Mouse (Mus musculus): ENCODE data around the gene Zbtb40. TPM values are rescaled to one million over a fixed set of nuclear protein-coding genes. Genes with fewer than 3 reads are reported as not detected.

Zbtb40 gene
- total RNA-seq, 2 experiments from 2014 or later: 6.2 to 9.0 TPM

GRCm38 (mm10) chr4:137038096-137038495 is 10.5 kb downstream of the Zbtb40 start:
- intact Hi-C loops (cut with DNase I): no loop called here
- no peak for DNase-seq

DNA sequence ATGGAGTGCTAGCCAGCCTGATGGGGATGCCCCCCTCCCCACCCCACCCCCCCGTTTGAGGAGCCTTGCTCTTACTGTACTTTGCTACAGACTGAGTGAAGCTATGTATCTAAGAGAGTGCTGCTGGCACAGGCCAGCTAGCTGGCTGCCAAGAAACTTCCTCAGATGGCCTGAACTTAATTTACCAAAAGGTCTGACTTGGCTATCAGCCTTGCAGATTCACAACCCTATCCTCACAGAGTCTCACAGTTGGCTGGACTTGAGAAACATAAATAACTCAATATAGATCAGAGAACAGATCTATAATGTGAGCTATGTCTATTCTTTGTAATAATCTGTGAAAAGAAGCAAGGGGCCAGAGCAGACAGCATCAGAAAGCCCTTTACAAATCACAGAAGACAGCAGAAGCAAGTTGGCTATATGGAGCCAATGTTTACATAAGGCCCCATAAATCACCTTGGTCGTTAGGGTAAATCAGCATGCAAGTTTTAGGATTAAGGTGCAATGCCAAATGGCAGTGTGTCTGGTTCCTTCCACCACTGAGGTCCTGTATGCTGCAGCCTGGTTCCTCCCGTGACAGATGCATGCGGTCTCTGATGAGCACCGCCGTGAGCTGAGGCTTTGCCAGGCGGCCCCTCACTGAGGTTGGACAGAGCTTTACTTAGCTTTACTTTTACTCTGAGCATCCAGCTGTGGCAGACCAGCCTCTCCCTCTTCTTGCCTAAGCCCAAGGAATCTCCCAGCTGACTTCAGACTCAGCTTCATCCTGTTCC is 15.3 kb downstream of the Zbtb40 start:
- intact Hi-C loops (cut with DNase I): no loop called here
- DNase-seq: peak in 1 of 2 experiments; percentile 39

DNA sequence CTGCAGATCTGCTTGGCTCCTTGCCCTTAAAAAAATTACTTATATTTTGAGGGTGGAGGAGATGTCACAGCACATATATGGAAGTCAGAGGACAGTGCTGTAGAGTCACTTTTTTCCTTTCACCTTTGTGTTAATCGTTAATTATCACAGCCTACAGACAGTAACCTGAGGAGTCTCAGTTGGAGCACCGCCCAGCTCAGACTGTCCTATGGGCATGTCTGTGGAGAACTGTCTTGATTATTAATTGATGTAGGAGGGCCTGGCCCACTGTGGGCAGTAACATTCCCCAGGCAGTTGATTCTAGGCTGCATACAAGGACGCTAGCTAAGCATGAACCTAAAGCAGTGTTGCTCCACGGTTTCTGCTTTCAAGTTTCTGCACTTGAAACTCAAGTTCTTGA is 16.1 kb downstream of the Zbtb40 start:
- no peak for DNase-seq
- intact Hi-C loops (cut with DNase I): no loop called here

DNA sequence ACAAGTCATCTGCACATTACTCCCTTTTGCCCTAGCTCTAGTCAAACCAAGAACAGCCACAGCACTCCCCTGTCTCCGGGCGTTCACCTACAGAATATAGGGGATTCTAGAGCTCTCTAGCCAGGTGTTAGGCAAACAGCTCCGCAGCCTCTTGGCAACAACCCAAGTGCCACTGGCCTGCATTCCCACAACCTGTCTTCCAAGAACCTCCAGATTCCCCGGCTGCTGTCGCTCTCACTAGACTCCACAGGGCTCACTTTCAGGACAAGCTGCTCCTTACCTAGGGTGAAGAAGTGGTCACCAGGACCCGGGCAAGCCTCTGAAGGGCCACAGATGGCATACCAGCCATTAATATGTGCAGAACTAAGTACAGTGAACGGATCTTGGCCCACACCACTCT is 17.3 kb downstream of the Zbtb40 start:
- peak in 1 of 2 experiments; percentile 24 for DNase-seq

DNA sequence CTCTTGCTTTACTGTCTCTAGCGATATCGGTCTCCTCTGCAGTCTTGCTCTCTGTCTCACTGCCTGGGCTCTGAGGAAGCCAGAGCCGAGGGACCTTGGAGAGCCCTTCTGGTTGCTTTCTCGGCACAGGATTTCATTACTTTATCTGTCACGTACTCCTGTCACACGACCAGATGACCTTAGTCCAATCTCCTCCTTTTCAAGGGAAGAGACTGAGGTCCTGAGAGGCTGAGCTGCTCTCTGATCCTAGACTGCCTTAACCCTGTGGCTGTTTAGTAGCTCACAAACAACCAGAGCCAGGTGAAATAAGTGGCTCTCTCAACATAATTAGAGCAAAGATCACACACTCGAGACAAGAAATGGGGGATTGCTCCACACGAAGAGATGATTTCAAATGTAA is 19.3 kb downstream of the Zbtb40 start:
- intact Hi-C loops (cut with DNase I): no loop called here
- no peak for DNase-seq

More for the DNA sequence above, 17.3 kb downstream of the Zbtb40 start:
- intact Hi-C loops (cut with DNase I): no loop called here

- no peak for DNase-seq
- intact Hi-C loops (cut with DNase I): no loop called here
Observed at GRCm38 (mm10) chr4:137027051-137027450, 21.6 kb downstream of the Zbtb40 start.

DNA sequence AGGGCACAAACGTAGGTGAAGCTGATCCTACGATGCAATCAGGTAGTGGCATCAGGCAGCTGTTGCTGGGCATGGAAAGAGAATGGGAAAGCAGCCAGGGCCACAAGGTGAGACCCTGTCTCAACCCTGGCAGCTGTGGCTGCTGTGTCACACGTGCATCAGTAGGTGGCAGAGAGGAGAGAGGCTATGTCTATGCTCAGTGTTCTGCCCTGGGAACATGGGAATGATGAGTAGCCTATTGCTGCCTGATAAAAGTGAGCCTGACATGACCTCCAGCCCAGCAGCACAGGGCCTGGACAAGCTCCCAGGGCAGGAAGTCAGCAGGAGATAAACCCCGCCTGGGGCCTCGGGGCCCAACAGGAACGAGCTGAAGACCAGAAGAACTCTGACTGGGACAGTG is 23.0 kb downstream of the Zbtb40 start:
- peak; percentile 67 to 68 for DNase-seq
- intact Hi-C loops (cut with DNase I): loop anchor here (1.0 to 2.0 kb wide), 2 partner anchors 22 to 47 kb away; no protein-coding TSS in a partner anchor

GRCm38 (mm10) chr4:137025133-137025532 is 23.5 kb downstream of the Zbtb40 start:
- DNase-seq: no peak
- intact Hi-C loops (cut with DNase I): loop anchor here (1.0 to 2.0 kb wide), 2 partner anchors 22 to 48 kb away; no protein-coding TSS in a partner anchor

GRCm38 (mm10) chr4:137020065-137020464 is 28.5 kb downstream of the Zbtb40 start:
- DNase-seq: no peak
- intact Hi-C loops (cut with DNase I): no loop called here

DNA sequence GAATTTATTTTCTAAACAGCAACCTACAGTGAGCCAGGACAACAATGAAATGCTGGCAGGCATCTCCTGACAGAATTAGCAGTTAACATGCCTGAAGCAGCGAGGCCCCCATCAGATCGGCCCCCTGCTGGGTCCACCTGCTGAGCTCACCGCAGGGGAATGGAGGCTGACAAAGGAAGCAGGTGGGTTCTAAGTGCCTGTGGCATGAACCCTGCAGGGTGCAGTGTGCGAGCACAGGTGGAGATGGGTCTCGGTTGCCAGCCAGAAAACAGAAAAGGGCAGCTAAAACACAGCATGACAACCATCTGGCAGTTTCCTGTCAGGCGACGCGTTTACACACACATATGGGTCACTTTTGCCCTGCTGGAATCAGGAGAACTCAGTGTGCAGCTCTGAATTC is 32.7 kb downstream of the Zbtb40 start:
- no peak for DNase-seq
- intact Hi-C loops (cut with DNase I): no loop called here

DNA sequence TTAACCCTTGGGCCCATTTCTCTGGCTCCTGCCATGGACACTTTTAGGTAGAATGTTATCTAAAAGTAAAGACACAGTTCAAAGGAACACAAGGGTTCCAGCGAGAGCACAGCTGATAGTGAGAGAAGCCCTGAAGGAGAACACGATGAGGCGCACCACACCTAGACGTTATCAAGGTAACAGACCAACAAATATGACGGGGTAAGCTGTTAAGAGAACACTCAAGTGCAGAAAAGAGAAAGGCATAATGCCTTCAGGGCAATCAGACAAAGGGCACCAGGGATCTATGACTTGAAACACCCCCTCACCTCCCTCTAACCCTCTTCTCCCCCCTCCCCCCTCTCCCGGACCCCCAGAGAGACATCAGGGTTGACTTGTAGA is 33.1 kb downstream of the Zbtb40 start:
- no peak for DNase-seq
- intact Hi-C loops (cut with DNase I): no loop called here

DNA sequence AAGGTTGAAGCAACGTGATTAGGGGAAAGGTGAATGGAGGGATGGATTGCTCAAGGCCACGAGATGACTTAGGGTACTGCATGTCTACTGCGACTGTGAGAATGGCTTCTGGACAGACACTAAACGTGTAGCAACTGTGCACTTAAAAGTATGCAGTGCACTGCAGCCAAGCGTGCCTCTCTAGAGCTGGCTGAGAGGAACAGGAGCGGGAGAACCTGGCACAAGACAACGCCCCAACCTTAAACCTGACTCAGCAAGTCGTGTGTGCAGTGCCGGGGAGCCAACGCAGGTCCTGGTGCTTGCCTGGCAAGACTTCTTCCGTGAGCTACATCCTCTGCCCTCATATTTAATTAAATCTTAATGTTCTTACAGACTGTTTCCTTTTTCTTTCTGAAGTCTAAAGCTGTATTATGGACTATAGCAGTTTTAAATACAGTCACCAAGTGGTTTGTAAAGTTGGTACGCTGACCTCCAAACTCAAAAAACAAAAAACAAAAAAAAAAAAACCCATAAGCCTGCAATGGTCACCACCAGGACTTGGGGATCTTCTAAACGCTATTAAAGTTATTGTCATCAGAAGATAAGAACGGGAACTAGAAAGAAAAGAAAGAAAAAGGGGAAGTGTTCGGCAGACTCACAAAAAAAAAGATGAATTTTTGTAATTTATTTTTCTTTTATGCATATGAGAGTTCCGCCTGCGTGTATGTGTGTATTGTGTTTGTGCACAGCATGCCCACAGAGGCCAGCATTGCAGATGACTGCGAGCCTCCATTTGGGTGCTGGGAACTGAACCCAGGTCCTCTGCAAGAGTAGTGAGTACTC is 33.7 kb downstream of the Zbtb40 start:
- intact Hi-C loops (cut with DNase I): no loop called here
- DNase-seq: no peak

DNA sequence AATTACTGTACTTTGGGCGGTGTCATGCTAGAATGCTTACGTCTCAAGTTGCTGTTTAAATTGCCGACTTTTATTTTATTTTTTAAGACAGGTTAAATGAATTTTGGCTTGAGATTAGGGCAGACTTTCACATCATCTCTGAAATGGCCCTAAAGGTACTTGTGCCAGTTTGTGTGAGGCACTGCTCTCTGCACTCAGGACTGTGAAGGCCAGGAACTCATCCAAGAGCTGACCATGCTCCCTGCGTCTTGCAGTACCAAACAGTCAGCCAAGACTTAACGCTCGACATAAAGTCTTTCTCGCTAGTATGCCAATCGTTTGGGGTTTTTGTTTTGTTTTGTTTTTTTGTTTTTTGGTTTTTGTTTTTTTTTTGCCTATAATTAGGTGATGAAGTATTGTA is 34.5 kb downstream of the Zbtb40 start:
- intact Hi-C loops (cut with DNase I): no loop called here
- no peak for DNase-seq

DNA sequence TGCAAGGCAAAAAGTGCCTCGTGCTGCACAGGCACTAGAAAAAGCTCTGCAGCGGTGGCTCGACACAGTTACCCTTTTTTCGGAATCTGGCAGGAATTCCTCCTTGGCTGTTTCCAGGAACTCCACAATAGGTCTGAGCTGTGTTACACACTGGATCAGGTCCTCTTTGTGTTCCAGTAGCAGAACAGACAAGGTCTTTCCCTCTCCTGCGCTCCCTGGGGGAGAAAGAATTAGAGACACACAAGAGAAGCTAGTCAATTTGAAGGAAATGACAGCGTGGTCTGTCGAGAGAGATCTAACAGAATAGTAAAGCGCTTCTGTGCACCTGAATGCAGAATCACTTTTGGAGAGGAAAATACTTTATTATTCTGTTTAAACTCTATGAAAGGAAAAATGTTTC is 41.6 kb downstream of the Zbtb40 start:
- intact Hi-C loops (cut with DNase I): no loop called here
- DNase-seq: no peak

- peak; percentile 12 to 36 for DNase-seq
Observed at GRCm38 (mm10) chr4:137001825-137002224, 46.8 kb downstream of the Zbtb40 start.

GRCm38 (mm10) chr4:137001020-137001419 is 47.6 kb downstream of the Zbtb40 start:
- no peak for DNase-seq
- intact Hi-C loops (cut with DNase I): no loop called here

More at GRCm38 (mm10) chr4:137001825-137002224, 46.8 kb downstream of the Zbtb40 start:
- intact Hi-C loops (cut with DNase I): no loop called here

DNA sequence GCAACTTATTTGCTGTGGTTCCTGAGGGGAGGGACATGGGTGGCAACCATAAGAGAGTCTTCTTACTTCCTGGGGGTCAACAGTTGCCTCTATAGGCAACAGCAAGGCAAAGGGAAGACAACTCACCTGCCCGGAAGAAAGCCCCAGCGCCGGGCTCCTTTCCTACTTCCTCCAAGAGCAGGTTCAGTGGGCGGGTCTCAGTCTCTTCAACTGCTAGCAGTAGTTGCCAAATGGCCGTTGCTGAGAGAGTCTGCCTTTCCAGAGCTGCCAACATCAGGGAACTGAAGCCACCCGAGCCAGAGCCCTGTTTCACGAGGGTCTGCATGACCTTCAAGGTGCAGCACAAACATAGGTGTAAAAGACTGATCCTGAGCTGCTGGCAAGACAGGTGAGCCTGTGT is 50.2 kb downstream of the Zbtb40 start:
- intact Hi-C loops (cut with DNase I): no loop called here
- no peak for DNase-seq

DNA sequence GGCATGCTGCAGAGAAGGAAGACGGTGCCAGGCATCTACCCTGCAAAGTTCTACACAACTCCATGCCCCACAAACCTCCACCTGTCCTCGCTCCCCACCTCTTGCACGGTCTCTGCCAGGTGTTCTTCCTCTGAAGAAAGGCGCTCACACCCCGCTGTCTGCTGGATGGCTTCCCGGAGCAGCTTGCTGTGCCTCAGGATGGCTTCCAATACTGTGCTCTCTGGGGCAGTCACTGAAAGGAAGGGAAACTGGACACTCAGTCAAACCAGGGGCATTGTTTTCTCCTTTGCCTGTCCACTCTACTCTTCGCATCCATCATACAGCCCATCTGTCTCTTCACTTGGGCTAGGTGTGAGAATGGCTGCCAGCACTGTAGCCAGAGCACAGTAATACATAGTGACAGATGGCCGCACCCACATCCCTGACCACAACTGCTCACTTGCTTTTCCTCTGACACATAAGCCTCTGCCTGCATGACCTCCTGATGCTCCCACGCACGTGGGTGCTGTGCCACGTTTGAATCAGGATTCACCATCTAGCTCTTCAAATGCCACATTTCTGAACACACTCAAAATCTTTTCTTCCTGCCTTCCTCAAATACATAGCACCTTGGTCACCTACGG is 50.8 kb downstream of the Zbtb40 start:
- no peak for DNase-seq
- intact Hi-C loops (cut with DNase I): no loop called here

DNA sequence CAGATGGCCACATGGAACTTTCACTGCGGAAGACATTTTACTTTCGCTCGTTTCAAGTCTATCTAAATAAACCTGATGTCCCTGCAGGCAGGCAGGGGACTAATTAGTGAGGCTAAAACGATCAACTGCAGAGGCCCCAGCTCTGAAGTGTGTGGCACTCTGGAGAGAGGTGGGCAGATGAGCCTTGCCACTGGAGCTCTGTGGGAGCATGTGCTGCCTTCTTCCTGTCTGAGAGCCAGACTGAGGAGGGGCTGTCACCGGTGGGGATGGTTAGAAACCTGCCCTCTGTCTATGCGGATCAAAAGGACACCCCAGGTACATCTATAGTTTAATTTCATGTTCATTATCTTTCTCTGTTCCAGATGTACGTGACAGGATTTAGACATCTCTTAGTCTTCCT is 51.7 kb downstream of the Zbtb40 start:
- no peak for DNase-seq
- intact Hi-C loops (cut with DNase I): no loop called here

DNA sequence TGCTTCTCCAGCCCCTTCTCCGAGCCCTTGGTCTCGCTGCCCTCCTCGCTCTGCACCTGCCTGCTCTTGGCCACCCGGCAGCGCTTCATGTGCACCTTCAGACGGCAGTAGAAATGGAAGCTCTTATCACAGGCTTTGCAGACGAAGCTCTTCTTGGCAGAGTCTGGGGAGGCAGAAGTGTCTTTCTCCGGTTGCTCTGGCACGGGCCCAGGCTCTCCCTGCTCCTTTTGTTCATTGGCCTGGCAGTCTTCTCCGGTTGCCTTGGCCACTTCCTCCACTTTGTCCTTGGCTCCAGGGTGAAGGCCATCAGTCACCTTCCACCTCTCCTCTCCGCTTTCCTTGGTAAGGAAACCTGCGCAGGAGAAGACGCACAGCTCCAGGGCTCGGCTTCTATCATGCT is 53.2 kb downstream of the Zbtb40 start:
- no peak for DNase-seq
- intact Hi-C loops (cut with DNase I): no loop called here

- no peak for DNase-seq
- intact Hi-C loops (cut with DNase I): loop anchor here (2.0 kb wide), 1 partner anchor 75 kb away; no protein-coding TSS in a partner anchor
Observed at GRCm38 (mm10) chr4:136981993-136982695, 66.5 kb downstream of the Zbtb40 start.
